Mouse (Mus musculus) urinary bladder, adult 2 months (tissue): ENCODE results near the gene Fgfr2. TPM values are rescaled to one million over a fixed set of nuclear protein-coding genes. Genes with fewer than 3 reads are reported as not detected.

Experiments
- DNase-seq: peaks from one replicate; pipeline ENCODE4 v3.0.0; 2022; ENCODE audit warnings: low spot score
- polyA plus RNA-seq: library from polyadenylated mRNA; depleted of rRNA; stranded (reverse); fragments of >200 nt; gene quantifications from 2 replicates; pipeline ENCODE4 v1.2.3, GENCODE M21; 2012

Fgfr2 gene
- polyA plus RNA-seq, 1 experiment, result 80.2 TPM

GRCm38 (mm10) chr7:132776338-132777111 is 346.6 kb downstream of the Fgfr2 start:
- DNase-seq, result no peak

DNA sequence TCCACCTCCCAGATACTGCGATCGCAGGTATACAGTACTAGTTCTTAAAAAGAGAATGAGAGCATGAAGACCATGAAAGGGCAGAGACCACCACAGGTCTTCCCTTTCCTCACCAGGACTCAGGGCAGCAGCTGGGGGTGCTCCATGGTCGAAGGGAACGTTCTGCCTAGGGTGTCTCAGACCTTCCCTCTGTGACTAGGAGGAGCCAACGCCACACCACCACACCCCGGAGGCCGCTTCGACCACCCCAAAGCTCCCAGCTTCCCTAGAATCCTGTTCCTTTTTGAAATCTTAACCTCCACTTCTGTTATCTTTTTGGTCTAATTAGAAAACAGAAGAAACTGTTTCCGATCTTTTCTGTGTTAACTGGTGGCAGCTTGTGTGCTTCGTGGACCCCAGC is 347.2 kb downstream of the Fgfr2 start:
- no peak for DNase-seq

DNA sequence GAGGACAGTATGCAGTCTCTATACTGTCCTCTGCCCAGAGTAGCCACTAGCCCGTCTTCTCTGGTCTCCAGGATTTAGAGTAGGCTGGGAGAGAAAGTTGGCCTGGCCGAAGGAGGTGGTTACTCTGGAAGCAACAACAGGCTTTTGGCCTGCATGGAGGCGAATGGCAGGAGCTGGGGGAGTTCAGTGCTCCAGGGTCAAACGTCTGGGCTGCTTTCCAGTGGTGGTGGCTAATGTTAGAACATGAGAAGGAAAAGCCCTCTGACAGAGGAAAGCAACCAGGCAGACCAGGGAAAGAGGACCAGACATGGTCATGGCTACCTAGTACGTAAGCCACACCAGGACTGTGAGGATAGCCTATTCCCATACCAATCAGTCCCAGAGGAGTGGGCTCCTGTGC is 347.8 kb downstream of the Fgfr2 start:
- DNase-seq, result no peak

GRCm38 (mm10) chr7:132773011-132773705 is 350.0 kb downstream of the Fgfr2 start:
- DNase-seq, result no peak

DNA sequence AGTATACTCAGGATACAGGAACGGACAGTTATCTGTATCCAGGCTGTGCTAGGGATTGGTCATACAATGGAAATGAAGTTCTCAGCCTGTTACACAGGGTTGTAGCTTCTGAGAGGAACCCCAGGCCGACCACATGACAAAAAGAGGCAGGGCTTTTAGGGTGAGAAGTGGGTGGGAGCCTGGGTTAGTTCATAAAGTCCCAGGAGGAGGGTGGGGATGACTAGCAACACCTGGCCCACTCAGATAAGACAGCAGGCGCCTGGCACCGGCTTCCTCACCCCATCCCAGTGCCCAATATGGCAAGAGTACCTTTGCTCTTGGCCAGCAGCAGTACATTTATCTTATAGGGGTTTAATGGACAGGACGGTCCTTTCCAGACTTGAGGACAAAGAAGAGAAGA is 350.7 kb downstream of the Fgfr2 start:
- DNase-seq, result no peak

DNA sequence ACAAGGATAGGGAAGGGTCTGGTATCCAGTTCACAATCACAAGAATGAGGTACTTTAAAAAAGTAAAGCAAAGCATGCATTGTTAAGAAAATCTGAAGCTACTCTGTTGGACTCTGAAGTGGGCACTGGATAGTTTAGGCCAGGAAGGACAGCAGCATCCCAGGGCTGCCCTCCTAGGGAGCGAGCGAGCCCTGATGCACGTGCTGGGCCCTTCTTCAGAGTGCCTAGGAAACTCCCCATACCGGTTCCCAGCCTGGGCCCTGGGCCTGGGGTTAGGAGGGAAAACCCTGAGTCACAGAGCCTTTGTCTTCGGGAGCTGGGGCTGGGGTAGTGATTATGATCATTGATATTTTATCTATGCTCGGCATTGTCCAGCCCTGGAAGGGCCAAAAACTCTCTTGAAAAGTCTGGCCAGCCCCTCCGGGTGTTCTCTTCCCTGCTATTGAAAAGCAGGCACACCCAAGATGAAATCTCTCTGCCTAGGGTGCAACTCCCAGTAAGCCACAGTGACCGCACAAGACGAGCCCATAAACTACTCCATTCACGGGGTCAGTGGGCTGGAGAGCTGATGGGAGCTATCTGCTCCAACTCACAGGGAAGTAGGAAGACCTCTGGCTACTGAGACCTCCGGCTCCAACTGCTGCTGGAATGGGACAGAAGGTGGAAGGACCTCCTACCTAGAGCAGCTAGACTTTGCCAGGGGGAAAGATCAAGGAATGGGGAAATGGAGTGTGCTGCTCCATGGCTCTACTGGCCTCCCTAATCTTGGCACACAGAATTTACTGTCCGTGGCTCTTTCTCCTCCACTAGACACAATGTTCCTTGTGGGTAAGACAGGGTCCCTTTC is 354.4 kb downstream of the Fgfr2 start:
- DNase-seq, result no peak

GRCm38 (mm10) chr7:132767999-132768370 is 355.2 kb downstream of the Fgfr2 start:
- DNase-seq, result no peak

GRCm38 (mm10) chr7:132767233-132767998 is 355.7 kb downstream of the Fgfr2 start:
- DNase-seq, result no peak

DNA sequence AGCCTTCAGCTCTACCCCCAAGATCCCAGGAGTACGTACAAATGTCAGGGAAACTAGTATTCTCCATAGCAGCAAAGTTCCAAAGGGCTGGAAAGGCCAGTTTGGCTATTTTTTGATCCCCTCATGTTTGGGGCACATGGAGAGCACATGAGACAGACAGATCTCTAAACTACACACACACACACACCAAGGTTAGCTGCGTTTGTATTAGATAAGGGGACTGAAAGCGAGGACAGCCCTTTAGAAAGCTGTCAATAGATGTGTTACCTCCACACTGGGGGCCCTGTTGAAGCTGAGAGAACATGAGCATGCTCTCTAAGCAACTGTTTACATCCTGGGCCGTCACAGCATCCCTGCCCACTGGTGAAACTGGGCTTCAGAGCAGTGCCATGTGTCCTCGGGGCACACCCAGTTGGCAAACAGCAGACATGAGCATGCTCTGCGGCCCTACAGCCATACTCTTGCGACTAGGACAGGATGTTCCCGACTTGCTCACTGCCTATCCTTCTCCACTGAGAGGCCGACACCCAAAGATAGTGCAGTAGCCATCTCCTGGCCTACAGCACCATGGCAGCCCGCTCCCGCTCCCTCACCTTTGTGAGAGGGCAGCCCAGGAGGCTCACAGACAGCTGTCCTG is 356.8 kb downstream of the Fgfr2 start:
- DNase-seq, result no peak

DNA sequence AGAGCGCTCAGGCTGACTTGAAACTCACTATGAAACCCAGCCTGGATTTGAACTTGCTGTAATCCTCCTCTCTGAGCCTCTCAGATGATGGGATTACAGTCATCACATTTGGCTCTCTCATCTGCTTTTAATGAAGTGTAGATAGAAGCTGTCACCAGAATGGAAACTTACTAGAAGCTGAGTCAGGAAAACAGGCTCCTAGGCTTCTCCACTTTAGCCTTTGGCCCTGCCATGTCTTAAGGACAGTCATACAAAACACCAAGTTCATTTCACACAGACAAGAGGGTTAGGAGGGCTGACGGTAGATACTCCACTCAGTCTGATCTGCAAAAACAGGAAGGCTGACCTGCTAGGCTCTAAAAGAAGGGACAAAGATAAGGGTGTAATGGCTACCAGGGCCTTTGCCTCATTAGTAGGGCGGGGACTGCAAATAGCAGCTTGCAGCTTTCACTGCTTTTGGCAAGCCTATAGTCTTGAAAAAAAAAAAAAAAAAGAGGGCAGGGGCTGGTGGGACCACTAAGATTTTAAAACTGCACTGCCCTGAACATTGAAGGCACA is 357.4 kb downstream of the Fgfr2 start:
- DNase-seq, result no peak

- DNase-seq, result no peak
These were observed 358.2 kb downstream of the Fgfr2 start for GRCm38 (mm10) chr7:132764896-132765491.

- no peak for DNase-seq
These were observed 358.8 kb downstream of the Fgfr2 start for GRCm38 (mm10) chr7:132764314-132764713.

DNA sequence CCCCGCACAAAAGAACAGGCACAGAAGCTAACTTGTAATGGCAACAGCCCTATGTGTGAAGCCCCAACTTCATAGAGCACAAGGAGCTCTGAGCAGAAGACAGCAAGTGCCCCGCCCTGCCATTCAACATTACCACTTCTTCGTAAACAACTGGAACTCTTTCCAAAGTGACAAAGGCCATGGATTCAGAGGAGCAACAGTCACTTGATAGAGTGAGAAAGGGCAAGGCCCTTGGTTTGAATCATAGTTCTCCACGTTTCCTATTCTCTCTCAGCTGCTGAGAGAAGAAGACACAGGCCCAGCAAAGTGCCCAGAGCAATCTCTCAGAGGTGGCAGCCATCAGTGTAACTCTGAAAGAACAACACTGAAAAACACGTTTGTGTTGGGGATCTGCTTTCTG is 359.2 kb downstream of the Fgfr2 start:
- no peak for DNase-seq

GRCm38 (mm10) chr7:132763351-132763750 is 359.8 kb downstream of the Fgfr2 start:
- DNase-seq, result no peak

DNA sequence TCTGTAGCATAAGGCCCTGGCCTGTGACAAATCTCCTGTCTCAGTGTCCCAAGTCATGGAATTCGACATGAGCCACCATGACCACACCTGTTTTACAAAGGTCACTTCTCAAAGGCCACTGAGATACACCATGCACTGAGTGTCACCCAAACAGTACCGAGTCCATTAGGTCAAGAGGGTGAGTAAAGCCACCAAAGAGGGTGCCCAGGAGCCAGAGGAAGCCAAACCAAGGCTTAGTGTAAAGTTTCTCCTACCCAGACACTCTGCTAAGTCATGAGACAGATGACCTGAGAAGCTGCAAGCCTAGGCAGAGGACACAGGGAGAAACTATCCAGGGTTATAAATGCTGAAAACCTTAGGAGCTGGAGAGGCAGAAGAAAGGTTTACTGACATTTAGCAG is 361.7 kb downstream of the Fgfr2 start:
- DNase-seq, result no peak

- no peak for DNase-seq
These were observed 362.5 kb downstream of the Fgfr2 start for GRCm38 (mm10) chr7:132760589-132761180.

GRCm38 (mm10) chr7:132759926-132760325 is 363.2 kb downstream of the Fgfr2 start:
- no peak for DNase-seq

DNA sequence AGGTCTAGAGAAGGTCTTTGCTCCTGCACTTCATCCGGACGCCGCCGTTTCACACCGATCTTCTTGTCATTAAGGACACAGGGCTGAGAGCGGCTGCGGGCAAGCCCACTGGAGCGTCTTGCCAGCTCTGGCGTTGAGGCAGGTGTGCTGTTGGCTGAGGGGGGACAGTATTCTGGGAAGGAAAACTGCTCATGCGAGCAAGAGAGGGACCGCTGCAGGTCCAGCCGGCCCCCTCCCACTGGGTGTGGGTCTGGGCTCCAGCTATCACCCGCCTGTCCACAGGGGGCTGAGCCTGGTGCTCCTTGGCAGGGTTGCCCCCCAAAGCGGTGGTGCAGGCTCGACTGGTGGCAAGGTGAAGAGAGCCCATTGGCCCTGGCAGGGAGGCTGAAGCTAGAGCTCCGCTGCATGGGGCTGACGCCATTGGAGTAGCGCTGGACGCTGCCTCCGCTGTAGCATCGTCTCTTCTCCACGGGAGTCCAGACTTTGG is 363.7 kb downstream of the Fgfr2 start:
- no peak for DNase-seq

GRCm38 (mm10) chr7:132758875-132759274 is 364.3 kb downstream of the Fgfr2 start:
- no peak for DNase-seq

GRCm38 (mm10) chr7:132756325-132756724 is 366.8 kb downstream of the Fgfr2 start:
- DNase-seq, result no peak
